Mouse (Mus musculus): ENCODE measurements around the gene Zfp433.
"Not testable (repeated sequence)": the region's sequence is repeated elsewhere in the genome, so short reads cannot be mapped to it uniquely, and the experiment has no call there.

The Zfp433 gene

DNA sequence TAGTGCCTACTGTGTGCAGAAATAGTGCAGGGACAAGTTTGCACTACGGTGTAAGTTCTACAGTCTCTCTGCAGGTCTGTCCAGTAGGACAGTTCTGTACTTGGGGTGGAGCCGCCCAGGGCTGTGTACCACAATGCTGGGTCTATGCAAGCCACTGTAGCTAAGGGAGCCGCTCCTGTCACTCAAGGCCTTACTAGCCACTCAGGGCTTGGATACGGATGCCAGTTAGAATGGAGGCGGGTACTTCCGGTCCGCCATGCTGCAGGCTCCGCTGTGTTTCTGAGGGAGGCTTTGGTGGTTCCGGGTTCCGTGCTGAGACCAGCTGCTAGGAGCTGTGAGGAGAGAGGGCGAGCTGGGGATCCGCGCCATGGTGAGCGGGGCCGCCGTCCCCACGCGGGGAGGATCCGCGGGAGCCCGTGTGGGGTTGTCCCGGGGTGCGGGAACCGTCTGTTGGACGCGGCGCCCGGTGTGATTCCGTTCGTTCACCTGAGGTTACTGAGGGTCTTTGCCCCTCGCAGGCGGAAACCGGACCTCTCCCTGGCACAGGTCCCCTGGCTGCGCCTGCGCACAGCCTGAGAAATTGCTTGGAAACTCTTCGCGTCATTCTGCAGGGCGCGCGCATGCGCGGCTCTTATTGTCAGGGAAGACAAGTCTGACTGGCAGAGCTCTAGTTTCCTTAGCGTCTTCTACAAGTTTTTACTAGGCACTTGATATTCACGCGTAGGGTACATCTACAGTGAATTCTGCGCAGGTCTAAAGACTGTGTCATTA, at the start of gene Zfp433:
Gene Zfp433, plus strand, starts transcription at position 295 of the 771 bp plus-strand sequence.
- not testable (repeated sequence) for DNase-seq

- DNase-seq = no peak
These were observed 49.4 kb upstream of the Zfp433 start for GRCm38 (mm10) chr10:81655178-81655577.

GRCm38 (mm10) chr10:81656174-81656573, 48.5 kb upstream of the Zfp433 start:
- DNase-seq = no peak

DNA sequence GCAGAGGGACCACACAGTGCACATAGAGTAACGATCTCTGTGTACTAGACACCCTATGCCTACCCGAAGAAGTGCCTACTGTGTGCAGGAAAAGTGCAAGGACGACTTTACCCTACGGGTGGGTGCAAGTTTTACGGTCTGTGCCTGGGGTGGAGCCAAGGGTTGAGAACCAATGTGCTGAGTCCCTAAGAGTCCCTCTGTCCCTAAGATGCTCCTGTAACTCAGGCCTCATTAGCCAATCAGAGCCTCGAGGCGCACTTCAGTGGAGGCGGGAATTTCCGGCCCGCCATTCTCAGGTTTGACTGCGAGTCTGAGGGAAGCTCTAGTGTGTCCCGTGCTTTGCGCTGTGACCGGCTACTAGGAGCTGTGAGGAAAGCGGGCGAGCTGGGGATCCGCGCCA, 17.5 kb upstream of the Zfp433 start:
- DNase-seq = not testable (repeated sequence)

- not testable (repeated sequence) for DNase-seq
These were observed 66.1 kb downstream of the Zfp433 start, which contains the start of gene Gm3055 for GRCm38 (mm10) chr10:81770506-81771403. TSS of gene Gm3055 (minus strand) at chr10:81771161.

GRCm38 (mm10) chr10:81771404-81771777, 66.8 kb downstream of the Zfp433 start:
- not testable (repeated sequence) for DNase-seq
